Mouse (Mus musculus): Measurements from ENCODE around the gene Prr36.

DNA sequence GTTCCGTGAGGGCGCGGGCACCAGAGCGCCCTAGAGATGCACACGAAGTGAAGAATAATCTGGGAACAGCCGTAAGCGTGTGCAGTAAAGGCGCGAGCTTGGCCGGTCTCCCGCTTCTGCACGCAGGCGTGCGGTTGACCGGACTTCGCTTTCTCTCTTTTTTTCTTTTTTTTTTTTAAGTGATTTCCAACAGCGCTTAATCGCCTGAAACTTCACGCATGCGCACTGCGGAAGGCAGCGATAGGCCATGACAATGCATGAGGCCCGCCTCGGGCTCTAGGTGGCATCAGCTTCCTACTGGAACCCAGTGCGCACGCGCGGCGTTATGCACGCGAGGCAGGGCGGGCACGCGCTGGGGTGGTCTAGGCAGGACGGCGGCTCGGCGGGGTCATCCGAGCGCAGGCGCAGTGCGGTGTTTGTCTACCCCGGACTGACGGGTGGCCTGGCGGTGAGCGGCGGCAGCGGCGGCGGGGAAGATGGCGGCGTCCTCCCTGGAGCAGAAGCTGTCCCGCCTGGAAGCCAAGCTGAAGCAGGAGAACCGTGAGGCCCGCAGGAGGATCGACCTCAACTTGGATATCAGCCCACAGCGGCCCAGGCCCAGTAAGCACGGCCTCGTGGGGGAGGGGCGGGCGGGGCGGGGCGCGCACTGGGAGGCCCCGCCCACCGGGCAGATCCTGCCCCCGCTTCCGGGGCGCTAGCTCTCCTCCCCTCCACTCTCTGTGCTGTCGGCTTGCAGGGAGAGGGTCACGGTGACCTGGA is 21.4 kb upstream of the Prr36 start, which contains the start of the genes Map2k7 and Gm49320:
- TF ChIP-seq CTCF (IDR thresholded peaks at IDR 0.05; ENCODE audit: low read depth) (peak; percentile 69), EP300 (optimal IDR thresholded peaks at IDR 0.05) (no peak)

All from stomach, postnatal 0 days (tissue).